Mouse (Mus musculus) lung, adult 2 months (tissue): ENCODE results near the gene Rab21.

ENCODE experiments used
- CTCF ChIP-seq: fragments of 200-500 bp; IDR thresholded peaks from 2 replicates; pipeline ENCODE4 v1.5.1; 2011; ENCODE audit warnings: mild to moderate bottlenecking, low read length, control low read depth; ENCODE audit not compliant: insufficient read depth
- POLR2A ChIP-seq: fragments of 200-500 bp; IDR thresholded peaks from 2 replicates; pipeline ENCODE4 v1.6.1; 2011; ENCODE audit warnings: low read depth, mild to moderate bottlenecking, control low read depth, low read length, borderline replicate concordance; ENCODE audit errors: extremely low read depth

- TF ChIP-seq POLR2A = no peak
- no peak for TF ChIP-seq CTCF
These were observed 17.8 kb downstream of the Rab21 start for GRCm38 (mm10) chr10:115297582-115297981.
